Mouse (Mus musculus) adrenal gland, postnatal 36 days (tissue): Measurements from ENCODE around the gene Armh4. TPM values are rescaled to one million over a fixed set of nuclear protein-coding genes. Genes with fewer than 3 reads are reported as not detected.
"Not testable (repeated sequence)": the region's sequence is repeated elsewhere in the genome, so short reads cannot be mapped to it uniquely, and the experiment has no call there.

Experiments used
- DNase-seq, 2 experiments: peaks; one replicate each; pipeline ENCODE4 v3.0.0; 2021; ENCODE audit warnings: mixed read lengths in 1 of 2
- long read RNA-seq, 2 experiments: library from polyadenylated mRNA; stranded (forward); transcript quantifications; one replicate each; pipeline ENCODE4 v2.0.0; 2021; ENCODE audit warnings: borderline sequencing depth in 2 of 2
- total RNA-seq, 2 experiments: library from RNA; stranded (reverse); gene quantifications; 2 replicates each; pipeline ENCODE4 v1.2.3; 2021

The Armh4 gene
- 1 to 10 TPM in 1 of 2 experiments, under 1 TPM in 1; 0.96 to 1.3 TPM for total RNA-seq
- long read RNA-seq, experiment 1, full-length matches to known transcripts = 1 of 2 reads
- long read RNA-seq, experiment 1, partial matches to known transcripts = 1 of 2 reads
- long read RNA-seq, experiment 1, other reads (novel, unspliced or antisense) = 0 of 2 reads
- long read RNA-seq, experiment 2 = 0 reads

DNA sequence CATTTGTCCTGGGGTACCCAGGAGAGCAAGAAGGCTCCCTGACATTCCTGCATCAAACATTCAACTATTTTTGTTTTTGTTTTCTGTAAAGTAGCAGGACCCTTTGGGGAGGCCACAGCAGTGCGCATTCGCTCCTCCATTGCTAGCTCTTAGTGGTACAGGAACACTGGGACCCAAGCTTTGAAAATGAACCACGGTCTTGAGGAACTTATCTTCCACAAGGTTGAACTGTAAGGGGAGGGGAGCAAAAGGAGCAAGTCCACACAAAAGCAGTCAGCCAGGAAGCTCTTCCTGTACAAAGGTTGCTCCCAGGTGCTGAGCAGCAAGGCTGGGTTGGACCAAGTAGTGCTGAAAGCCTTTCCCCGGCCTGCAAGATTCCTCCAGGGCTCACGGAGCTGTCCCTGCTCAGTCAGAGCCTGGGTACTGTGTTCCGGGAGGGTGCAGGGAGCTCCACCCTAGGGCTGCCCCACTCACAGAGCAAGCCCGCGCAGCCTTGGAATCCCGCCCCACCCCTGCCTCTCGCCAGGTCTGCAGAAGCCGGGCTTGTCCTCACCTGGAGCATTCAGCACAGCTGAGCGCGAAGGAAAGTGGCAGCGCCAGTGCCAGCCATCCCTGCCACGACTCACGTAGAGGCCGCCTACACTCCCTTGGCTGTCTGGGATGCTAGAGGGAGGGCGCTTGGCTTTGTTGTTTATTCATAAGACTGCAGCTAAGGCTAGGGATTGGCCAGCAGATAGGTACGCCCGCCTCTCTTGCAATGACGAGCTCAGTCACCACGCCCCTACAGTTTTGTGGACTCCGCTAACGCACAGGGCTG lies at the start of gene Armh4:
TSS of gene Armh4 (minus strand) at position 669 of the 817 bp plus-strand sequence.
- DNase-seq = peak; percentile 43 to 45

DNA sequence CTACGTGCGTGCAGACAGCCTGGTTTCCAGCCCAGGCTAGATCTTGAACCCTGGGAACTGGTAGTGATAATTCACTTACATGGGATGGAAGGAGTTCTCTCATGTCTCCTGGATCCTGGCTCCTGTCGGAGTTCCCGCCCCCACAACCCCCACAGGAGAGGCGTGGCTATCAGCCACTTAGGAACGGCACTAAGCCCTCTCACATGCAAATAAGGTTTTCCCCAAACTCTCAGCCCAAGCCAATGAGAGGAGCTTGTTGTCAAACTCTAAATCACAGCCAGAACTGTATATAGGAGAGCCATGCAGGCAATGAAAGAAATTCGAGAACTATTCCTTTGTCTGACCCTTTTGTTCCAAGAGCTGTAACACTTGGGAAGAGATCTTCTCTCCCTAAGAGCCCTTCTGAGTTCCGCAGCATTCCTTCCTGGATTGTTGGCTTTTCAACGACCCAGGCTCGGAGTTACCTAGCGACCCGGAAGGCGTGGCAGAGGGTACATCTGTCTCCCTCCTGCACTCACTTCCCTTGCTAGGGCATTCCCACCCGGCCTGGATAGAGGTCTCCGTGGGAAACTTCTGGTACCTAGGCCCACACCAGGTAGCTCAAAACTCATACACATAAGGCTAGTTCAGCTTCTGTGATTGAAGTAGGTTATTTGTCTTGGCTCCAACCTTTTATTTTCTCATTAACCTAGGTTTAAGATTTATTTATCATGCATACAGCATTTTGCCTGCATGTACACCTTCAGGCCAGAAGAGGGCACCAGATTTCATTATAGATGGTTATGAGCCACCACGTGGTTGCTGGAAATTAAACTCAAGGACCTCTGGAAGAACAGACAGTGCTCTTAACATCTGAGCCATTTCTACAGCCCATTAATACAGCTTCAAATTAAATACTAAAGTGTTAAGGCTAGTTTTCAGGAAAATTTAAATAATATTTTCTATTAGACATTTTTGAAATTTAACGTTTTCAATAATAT lies 46.3 kb upstream of the Armh4 start:
- DNase-seq = peak in 1 of 2 experiments; percentile 0

DNA sequence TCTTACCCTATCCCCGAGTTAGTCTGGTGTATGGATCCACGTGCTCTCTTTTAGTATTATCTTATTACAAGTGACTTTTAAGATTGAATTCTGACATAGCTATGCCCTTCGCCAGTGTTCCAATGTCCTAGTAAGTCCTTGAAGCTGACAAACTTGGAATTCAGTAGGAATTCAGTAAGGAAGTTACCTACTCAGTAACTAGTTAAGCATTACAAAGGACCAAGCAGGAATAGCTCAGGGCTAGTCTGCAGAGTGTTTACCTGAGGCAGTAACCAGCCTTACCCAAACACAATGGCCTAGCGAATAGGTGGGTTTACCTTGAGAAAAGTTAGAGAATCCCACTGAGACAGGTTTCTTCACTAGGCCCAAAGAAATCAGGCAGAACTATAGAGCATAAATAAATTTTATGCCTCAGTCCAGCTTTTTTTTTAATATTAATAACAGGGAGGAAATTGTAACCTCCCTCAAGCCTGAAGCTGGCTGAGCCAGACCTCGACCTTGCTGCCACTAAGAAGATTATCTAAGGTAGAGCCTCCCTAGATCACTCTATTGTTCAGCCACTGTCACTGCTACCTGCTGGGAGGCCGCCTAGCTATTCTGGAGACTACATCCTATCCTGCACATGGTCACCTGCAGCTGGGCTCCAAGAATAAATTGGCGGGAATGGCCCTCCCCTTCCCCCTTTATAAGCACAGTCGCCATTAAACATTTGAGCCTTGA lies 36.7 kb upstream of the Armh4 start:
- not testable (repeated sequence) for DNase-seq

DNA sequence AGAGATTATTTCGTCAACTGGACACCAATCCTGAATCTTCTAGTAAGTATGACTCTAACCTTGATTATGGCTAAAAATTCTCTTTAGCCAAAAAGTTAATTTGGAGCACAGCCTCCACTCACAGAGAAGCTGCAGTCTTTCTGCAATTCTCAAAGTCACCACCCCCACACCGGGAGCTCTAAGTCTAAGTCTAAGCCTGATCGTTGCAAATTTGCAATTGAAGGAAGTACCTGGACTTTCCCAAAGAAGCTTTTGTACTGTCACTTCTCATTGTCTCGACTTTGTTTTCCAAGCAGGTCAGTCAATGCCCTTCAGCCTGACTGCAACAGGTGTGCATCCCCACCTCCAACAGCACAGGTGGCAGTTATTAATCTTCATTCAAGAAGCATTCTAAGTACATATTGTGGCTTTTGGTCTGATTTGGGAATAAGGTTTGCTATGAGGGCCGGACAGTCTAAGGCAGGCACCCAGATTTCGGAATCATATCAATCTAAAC lies 35.6 kb upstream of the Armh4 start:
- not testable (repeated sequence) for DNase-seq

DNA sequence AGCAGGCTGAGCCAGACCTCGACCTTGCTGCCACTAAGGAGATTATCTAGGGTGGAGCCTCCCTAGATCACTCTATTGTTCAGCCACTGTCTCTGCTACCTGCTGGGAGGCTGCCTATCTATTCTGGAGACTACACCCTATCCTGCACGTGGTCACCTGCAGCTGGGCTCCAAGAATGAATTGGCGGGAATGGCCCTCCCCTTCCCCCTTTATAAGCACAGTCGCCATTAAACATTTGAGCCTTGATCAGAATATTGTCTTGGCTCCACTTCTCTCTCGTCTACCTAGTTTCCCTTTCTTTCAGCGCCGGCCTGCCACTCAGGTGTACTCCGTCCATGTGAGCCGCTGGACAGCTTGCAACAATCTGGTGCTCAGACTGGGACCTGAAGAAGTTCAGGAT lies 29.8 kb upstream of the Armh4 start:
- DNase-seq = not testable (repeated sequence)

- DNase-seq = not testable (repeated sequence)
Observed at GRCm38 (mm10) chr14:49805051-49805450, 21.9 kb upstream of the Armh4 start.

GRCm38 (mm10) chr14:49801444-49801843 lies 18.3 kb upstream of the Armh4 start:
- DNase-seq = peak in 1 of 2 experiments; percentile 7

DNA sequence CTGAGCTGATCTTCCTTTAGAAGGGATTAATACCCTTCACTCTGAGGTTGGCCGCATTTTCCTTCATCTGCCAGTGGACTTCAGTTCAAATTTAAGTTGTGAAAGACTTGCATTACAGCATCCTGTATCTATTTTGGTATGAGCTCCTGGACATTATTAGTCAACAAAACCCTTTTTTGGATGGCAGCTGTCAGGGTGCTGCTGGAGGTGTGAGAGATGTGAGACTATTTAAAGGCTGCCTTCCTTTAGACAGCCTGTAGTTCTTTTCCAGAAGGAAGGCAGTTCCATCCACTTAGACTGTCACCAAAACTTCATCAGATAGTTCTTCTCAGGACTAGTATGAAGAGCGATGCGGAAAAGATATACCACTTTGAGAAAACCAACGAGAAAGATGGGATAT lies 10.8 kb upstream of the Armh4 start:
- no peak for DNase-seq

- no peak for DNase-seq
Observed at GRCm38 (mm10) chr14:49790542-49790941, 7.4 kb upstream of the Armh4 start.

GRCm38 (mm10) chr14:49785793-49786192 lies 2.6 kb upstream of the Armh4 start:
- peak; percentile 46 to 50 for DNase-seq

- no peak for DNase-seq
Observed at GRCm38 (mm10) chr14:49783866-49784265, 683 bp upstream of the Armh4 start.

DNA sequence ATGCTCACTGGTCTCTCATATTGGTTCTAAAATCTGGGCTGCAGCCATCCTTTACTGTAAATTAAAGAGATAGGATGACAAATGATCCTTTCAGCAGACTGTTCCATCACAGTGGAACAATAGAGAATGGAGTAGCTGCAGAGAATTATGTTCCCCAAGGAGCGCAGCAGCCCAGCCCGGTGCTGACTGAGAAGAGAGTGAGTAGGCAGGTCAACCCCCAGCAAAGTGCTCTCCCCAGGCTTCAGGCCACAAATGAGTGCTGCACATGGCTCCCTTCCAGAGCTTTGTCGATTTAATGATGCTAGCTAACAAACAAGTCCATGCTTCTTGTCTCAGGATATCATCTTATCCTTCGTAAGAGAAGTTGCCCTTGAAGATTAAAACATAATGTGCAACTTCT lies 2.8 kb downstream of the Armh4 start:
- DNase-seq = no peak

- DNase-seq = not testable (repeated sequence)
Observed at GRCm38 (mm10) chr14:49777539-49777938, 5.6 kb downstream of the Armh4 start.

- DNase-seq = no peak
Observed at GRCm38 (mm10) chr14:49771746-49772145, 11.4 kb downstream of the Armh4 start.

- no peak for DNase-seq
Observed at GRCm38 (mm10) chr14:49766601-49767000, 16.6 kb downstream of the Armh4 start.

DNA sequence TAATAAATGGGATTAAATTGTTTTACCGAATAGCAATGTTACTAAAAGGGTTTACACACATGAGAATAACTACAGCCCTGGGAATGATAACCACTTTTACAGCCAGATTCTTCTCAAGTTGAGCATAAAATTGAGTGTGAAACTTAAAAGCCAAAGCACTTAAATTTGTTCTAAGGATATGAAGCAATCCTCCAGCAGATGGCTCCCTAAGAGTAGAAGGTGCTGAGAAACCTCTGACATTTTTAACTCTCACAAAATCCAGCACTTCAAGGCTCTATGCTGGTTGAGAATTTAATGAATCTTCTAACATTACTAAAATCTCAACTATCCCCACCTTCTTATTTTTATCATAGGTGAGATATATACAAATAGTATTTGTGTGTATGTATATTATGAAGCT lies 27.3 kb downstream of the Armh4 start:
- DNase-seq = no peak

GRCm38 (mm10) chr14:49752614-49753013 lies 30.6 kb downstream of the Armh4 start:
- no peak for DNase-seq

DNA sequence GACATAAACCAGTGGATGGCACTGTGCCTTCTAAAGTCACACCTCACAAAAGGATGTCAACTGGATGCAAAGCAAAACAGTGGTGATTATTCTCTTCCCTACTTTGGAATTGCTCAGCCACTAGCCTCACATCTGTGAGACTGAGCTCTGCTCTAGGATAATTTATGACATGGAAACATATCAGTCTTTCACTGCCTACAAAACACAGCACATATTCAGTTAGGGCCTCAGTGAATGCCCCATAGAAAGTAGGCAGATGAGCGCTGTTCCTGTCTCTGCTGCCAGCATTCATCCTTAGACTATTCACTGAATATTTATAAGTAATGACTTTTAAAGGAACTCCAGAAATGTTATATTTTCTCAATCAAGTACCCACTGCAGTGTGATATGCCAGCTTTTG lies 37.3 kb downstream of the Armh4 start:
- DNase-seq = no peak

GRCm38 (mm10) chr14:49743946-49744526 lies 39.1 kb downstream of the Armh4 start:
- DNase-seq = no peak

- DNase-seq = no peak
Observed at GRCm38 (mm10) chr14:49739328-49739727, 43.9 kb downstream of the Armh4 start.

- DNase-seq = no peak
Observed at GRCm38 (mm10) chr14:49738441-49739088, 44.6 kb downstream of the Armh4 start.
